Mouse (Mus musculus): Measurements from ENCODE around the gene Lima1.
A peak's percentile ranks its signal among the peaks of the same experiment; 100 is the strongest.

The Lima1 gene

DNA sequence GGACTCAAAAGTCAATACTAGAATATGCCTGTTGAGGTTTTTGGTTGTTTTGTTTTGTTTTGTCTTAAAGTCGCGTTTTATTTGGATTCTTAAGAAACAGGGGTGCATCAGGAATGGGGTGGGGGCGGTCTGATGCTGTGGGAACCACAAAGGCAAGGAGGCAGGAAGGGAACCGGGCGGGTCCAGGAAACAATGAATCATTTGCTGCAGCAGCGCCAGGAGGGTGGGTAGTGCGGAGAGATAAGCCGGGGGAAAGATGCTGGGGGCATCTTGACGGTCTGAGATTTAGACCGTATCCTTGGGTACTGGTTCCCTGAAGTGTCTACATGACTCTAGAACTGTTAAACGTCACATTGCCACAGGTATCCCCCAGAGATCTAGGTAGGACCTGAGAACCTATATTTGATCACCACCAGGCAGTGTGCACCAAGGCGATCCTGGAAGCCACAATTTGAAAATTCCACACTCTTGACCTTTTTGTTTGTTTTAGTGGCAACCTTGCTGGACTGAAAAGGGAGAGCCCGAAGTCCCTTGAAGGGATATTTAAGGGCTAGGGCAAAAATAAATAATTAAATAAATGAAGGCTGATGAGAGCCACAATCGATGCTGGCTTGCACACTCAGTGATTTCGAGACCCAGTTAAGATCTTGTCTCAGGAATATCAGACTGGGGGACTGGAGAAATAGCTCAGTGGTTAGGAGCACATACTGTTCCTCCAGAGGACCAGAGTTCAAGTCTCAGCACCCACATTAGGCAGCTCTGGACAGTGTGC, 8.6 kb downstream of the Lima1 start:
- DNase-seq = peak; percentile 76

DNA sequence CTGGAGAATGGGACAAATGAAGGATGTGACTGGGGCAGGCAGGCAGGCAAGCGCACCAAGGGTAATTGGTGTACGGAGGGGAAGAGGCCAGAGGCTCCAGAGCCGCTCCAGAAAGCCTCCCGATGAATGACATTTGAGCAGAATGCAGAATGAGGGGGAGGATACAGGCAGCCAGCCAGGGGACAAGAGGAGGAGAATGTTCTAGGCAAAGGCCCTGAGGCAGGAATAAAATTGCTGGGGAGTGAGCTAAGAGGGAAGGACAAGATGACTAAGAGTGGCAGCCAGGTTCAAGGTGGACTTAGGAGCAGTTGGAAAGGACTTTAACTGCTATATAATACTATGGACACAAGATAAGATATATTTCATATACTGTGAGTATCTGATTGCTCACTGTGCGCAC, 9.3 kb downstream of the Lima1 start:
- peak; percentile 66 for DNase-seq

DNA sequence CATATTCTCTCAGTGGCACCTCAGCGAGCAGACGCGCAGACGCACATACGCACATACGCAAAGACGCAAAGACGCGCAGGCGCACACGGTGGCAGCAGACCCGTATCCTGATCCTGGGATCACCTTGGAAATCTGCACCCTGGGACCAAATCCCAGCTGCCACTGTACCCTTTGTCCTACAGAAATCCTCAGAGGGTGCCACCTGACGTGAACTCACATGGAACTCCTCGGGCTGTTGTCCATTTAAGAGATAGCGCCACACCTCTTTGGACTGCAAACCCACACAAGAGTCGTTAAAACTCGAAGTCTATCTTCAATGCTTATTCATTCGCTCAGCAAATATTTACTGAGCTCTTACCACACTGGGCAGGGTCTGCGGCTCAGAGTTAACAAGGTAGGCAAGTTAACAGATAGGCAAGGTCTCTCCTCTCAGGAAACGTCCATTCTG, 9.7 kb downstream of the Lima1 start:
- DNase-seq = no peak

DNA sequence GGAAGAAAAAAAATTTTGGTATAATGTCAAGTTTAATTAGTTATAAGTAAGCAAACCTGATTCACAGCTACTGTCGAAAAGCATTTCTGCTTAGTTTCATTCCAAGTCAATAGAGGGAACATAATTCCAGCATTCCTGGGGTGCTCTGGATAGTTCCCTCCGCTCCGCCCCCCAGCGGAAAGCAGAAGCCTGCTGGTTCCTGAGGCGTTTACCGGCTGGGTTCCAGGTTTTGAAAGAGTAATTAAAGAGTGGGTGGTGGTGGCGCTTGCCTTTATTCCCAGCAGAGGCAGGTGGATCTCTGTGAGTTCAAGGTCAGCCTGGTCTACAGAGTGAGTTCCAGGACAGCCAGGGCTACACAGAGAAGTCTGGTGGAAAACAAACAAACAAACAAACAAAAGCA, 10.2 kb downstream of the Lima1 start:
- DNase-seq = no peak

DNA sequence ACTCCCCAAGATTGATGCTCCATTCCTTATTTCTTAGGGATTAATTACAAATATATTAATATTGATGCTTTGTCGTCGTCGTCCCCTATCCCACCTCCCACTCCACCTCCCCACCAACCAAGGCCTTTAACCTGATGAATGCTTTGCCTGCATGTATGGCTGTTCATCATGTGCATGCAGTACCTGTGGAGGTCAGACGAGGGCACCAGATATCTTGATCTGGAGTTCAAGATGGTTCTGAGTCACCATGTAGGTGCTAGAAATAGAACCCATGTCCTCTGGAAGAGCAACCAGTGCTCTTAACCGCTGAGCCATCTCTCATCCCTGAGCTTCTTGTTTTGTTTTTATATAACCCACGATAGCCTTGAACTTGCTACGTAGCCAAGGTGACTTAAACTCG, 11.5 kb downstream of the Lima1 start:
- DNase-seq = no peak

DNA sequence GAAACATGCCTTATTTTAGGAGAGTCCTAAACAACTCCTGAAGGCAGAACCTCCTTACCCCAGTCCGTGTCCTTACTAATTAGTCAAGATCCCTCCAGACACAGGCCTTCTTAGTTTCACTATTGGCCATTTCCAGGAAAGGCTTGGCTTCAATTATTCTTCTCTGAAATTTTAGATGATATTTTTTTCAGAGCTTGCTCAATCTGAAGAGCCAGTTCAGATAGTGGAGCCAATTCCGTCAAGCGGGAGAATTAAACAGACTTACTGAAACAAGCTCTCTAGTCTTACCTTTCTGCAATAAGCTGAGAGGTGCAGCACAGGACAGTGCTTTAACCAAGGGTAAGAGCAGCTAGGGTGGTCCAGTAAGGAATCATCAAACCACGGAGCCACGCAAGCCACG, 11.9 kb downstream of the Lima1 start:
- DNase-seq = no peak

DNA sequence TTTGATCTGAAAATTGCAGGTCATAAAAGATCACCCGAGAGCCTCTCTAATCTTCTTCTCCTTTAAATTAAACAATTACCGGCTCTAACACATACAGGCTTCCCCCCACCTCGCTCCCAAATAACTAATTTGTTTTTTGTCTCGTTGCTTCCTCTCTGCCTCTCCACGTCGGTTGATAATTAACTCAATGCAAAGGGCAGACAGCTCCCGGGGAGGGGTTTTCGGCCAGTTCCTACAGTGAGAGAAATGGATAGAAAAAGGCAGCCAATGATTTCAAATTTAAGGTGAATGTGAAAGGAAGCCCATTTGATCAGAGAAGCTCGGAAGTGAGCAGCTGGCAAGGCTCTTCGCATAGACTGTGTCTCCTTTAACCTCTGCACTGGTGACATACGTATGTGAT, 12.8 kb downstream of the Lima1 start:
- DNase-seq = no peak

DNA sequence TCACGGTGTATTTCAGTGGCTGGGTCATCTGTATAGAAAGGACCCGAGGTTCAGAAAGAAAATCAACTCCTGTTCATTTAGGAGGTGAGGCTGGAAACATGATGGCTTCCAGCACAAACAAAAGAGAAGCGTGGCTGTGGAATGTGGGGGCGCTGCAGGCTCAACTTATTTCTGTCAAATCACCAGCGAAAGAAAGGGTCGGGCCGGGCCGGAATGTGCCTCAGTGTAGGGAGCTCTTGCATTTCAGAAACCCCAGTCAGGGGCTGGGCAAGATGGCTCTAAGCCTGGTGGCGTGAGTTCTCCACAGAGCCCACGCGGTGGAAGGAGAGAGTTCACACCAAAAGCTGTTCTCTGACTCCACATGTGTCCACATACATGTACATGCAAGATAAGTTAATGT, 13.3 kb downstream of the Lima1 start:
- peak; percentile 51 for DNase-seq

DNA sequence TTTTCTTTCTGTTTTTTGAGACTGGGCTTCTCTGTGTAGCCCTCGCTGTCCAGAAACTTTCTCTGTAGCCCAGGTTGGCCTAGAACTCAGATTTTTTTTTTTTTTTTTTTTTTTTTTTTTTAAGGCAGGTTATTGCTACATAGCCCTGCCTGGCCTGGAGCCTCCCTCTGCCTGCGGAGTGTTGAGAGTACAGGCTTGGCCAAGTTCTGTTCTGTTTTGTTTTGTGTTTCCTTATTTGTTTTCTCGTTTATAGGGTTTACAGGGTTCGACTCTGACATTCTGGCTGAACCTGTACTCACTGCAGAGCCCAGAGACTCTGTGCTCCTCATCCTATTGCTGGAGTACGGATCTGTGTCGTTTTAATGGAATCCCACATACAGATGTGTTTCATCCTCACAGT, 13.7 kb downstream of the Lima1 start:
- no peak for DNase-seq

DNA sequence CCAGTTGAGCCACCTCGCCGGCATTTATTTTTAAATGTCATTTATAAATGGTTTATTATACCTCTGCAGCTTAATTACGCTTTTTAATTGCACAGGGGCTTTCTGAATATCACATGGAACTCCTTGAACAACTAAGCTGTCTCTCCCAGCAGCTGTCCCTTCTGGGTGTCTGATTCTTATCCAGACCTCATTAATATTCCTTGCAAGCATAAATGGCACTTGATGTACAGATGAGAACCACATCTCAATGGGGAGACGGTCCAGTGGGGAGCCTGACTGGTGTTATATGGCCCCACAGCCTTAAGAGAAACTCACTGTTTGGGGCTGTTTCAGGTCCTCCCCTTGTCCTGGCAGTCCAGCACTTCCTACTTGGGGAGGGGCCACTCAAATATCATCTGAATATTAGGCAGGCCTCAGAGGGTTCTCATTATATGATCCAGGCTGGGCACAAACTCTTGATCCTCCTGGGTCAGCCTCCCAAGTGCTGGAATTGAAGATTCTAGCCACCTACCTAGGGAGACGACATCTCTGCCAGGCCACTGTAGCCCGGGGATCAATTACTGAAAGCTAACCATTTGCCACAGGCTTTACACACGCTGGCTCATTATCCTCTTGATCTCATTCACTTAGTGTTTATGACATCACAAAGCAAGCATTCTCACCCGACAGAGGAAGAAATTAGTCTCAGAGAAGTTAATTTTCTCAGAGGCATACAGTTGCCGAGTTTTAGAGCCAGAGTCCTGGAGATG, 15.4 kb downstream of the Lima1 start:
- no peak for DNase-seq

DNA sequence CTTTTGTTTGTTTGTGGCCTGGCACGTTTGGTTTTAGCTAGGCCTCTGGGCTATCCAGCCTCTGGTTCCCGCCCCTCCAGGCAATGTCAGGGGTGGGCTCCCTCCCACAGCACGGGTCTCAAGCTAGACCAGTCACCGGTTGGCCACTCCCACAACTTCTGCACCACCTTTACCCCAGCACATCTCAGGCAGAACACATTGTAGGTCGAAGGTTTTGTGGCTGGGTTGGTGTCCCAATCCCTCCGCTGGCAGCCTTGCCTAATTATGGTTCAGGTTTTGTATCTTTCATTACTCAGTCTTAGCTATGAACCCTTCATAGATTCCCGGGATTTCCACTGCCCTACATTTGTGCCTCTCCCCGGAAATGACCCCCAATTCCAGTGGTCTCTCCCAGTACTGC, 17.8 kb downstream of the Lima1 start:
- DNase-seq = no peak

DNA sequence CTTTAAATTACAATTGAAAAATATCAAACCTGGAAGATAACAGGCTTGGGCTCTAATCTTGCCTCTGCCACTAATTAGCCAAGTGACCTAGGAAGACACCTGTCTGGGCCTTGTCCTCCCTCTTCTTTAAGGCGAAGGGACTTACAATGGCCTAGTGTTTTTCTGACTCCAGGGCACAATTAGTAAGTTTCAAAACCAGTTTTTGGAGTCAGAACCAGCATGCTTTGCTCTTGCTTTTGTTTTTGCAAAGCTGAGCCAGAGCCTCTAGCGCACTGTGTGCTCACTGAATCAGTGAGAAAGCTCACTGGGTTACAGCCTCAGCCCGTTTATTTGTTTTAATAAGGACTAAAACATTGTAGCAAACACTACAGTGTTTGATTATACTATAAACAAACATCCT, 20.1 kb downstream of the Lima1 start:
- no peak for DNase-seq

DNA sequence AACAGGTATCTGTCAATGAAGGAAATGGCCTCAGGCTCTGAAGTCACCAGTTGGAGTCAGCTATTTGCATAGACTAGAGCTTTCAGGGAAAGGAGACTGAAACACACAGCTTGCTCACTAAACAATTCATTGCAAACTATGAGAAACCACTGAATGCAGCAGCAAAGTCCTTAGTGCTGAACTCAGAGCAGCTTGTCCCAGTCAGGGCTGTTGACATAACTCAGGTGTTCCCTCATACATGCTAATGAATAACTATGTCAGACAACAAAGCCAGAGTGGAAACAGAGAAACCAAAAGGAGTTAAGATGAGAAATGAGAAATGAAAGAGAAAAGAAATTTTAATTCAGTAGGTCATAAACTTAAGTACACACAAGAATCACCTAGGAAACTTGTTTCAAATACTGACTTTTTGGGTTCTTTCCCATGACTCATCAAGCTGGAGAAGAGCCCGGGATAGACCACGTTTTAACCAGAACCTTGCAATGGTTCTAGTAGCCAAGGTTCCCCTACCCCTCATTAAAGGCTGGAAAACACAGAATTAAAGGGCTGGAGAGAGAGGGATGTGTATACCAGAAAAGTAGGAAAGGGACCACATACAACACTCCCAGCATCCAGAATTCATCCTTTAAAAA, 22.5 kb downstream of the Lima1 start:
- no peak for DNase-seq

DNA sequence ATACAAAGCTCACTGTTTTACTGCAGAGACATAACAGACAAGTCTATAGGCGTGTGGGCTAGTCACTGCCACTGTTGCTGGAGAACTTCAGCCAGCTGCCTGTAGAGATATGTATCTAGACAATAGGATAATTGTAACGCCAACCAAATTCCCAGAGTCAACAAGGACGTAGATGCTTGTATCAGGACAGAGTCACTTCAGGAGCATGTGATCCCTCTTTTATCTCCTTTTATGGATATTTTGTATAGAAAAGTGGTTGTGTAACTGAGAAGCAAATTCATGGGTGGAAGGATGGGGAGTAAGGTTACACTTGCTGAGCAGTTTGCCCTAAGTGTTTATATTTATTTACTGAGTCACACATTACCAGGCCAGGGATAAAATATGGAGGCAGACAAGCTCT, 25.0 kb downstream of the Lima1 start:
- no peak for DNase-seq

DNA sequence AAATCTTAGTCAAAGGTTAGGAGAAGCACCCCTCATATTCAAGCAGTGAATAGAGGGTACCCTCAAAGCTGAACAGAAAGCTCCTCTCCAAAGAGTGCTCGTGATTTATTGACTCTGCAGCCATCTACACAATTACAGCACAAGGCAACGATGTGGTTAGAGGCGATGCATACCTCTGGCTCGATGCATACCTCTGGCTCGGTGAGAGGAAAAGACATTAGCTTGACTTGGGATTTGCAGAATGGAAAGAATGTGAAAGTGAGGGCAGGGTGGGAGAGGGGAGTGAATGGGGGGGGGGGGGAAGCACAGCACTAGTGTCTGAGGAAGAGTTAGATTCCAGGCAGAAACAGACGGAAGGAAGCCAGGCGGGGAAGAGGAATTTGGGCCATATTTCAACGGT, 27.3 kb downstream of the Lima1 start:
- DNase-seq = no peak

DNA sequence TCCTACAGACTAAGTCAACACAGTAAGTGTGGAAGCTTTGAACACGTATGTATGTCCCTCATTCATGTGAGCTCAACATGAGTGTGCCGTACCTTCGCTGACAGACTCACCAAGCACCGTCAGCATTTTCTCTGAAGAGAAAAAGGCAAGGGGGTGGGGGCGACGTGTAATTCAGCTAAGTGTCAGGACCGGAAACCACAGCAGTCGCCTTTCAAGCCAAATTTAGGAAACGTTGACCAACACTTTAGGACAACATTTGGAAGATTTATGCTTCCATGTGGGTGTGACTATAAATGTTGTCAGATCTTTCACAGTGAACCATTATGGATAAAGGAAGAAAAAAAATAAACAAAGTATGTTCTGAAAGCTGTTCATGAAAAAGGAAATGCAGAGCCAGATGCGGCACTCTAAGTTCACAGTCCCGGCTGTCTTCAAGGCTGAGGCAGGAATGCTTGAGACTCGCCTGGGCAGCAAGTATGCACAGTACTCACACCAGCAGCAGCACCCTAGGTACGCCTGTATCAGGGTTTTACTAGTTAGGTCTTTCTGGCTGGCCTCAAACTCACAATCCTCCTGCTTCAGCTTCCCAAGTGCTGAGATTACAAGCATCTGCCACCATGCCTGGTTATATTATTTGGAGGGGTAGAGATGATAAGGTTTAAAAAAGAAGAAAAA, 27.9 kb downstream of the Lima1 start:
- DNase-seq = peak; percentile 61

DNA sequence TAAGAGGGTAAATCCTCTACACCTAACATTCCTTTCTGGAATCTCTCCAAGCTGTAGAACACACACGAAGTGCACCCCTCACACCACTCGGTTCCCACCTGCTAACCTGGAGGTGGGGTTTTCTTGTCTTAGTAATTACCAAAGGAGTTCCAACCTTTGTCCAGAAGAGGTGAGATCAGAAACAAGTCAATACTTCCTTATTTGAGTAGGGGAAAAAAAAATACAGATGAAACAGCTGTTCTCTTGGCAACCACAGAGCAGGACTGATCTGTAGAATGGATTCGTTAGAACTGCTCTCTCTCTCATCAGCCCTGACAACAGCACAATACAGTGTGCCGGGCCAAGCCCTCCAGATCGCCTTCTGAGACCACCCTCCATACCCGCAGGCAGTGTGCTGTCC, 28.6 kb downstream of the Lima1 start:
- no peak for DNase-seq

DNA sequence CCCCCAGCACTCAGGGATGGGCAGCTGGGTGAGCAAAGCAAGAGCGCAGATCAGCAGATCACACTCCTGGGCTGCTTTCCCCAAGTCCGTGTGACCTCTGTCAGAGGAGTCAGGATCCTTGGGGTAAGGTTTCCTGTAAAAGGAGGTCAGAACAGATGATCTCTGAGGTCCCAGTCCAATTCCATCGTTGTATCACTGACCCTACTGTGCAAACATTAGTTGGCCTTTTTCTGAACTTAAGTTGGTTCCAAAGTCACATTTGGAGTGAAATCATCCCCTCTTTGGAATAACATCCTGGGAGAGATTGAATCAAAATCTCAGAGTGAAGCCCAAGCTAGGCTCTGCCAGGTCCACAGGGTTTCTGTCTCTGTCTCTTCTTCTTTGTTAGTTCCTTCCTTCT, 31.4 kb downstream of the Lima1 start:
- no peak for DNase-seq

DNA sequence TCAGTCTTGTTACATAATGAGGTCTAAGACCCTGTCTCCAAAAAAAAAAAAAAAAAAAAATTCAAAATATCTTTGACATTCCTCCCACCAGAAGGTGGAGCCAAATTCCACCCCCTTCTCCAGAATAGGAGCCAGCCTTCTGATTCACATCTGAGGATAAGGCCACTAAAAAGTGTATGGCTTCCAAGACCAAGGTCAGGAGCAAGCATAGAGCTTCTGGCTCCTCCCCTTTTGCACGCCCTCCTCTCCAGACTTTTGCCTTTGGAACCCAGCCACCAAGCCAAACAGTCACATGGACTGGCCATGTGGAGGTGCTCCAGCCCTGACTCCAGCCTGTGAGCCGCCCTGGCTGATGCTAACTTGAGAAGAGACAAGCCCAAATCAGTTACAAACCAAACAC, 35.3 kb downstream of the Lima1 start:
- peak; percentile 79 for DNase-seq

DNA sequence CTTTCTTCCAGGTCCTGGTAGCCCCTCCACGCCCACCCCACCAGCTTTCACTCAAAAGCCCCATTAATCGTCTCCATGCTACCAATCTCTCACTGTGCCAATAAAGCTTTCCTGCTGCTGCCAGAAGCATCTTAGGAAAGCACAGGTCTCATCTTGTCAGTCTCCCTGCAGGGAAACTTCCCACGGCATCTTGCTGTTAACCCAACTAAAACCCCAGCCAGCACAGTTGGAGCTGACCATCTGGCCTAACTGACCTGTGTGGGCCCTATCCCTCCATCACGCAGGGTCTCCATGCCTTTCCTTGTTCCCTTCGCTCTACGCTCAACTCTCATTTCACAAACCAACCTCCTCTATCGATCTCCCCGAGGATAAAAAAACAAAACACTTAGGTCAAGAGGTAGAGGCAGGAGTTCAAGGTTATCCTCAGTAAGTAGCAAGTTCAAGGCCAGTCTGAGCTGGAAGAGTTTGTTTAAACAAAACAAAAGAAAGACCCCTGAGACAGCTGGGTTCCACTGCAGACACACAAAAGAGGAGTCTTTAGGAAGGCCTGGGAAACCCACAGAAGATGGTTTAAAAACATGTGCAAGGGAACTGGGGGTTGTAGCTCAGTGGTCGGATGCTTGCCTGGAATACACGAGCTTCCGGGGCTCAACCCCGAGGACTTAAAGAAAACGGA, 36.0 kb downstream of the Lima1 start:
- DNase-seq = no peak

DNA sequence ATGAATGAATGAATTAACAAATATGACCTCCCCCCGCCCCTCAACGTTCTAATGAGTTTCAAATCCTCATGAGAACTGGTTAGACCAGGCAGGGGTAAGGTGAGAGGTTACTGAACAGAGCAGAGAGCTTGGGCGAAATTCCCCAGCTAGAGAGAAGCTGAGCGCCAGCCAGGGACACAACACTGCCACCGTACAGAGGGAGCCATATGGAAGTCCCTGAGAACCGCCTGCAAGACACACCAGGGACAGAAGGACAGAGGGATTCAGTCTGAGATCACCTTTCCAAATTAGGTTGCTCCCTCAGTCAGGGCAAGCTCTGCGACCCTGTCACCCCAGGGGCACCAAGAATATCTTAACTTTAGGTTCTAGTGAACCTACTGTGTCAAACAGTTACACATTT, 37.7 kb downstream of the Lima1 start:
- no peak for DNase-seq

DNA sequence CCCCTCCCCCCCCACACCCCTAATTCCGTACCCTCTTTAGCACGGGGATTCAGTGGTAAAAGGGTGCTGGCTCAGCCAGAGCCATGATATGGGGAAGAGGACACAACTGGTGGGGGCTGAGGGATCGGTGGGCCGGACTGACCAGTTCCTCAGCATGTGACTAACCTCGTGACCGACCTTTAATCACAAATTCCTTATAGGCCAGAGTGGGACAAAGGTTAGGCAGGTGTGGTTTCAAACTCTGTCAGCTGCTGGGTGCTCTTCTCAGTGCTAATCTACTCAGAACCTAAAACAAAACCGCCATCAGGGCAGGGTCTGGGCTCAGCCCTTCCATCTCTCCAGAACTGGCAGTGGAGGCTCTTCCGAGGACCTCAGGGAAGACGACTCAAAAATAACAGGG, 40.1 kb downstream of the Lima1 start:
- peak; percentile 67 for DNase-seq

DNA sequence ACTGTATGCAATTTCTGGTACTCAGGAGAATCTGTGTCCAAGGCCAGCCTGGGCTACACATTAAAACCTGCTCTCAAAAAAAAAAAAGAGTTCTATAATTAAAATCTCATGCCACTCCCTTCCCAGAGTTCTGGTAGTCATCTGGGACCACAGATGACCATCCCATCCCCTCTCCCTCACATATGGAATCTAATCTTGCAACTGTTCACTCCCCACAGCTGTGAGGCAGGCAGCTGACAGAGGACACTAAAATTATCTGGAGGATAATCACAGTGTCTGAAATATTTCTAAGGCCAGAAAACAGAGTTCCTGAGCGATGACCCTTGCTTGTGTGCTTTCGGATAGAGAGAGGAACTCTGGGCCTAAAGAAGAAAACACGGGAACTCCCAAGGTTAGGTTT, 40.6 kb downstream of the Lima1 start:
- DNase-seq = no peak

Measured in kidney, postnatal 10 days (tissue).